Comparison of ENCODE assay signal across 9 mouse cellular contexts in the genomic region with DNA sequence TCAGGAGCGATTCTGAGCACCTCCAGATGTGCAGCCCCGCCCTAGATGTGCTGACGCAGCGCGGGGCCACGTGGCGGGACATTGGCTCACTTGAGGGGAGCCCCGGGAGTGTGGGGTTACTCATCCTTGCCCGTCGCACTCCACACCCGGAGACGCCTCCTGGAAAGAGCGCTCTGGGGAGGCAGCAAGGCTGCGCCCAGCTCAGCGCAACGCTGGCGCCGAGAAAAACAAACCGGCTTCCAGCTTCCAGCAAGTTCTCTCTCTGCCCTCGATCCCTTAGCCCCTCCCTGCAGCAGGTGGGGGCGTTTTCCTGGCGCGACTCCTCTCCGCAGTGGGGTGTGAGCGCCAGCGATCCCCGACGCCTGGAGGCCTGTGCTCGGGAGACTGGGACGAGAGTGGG. TPM values are rescaled to one million over a fixed set of nuclear protein-coding genes. Genes with fewer than 3 reads are reported as not detected.
A peak's percentile ranks its signal among the peaks of the same experiment; 100 is the strongest.
DNase-seq lines count a peak whose midpoint lies in the region; ATAC-seq and TF ChIP-seq lines count a peak whose summit lies in the region.
"Had no signal": no experiment of that assay in that cellular context is flagged by ENCODE, and none has a peak within 500 bp of the region (broad histone marks: within the 10 kb centered on the region; RNA-seq: fewer than 3 reads in every experiment).

No protein-coding gene starts in this region.

- no peaks in the 10 kb centered on the region for H3K79me2 ChIP-seq in myocyte (ENCODE audit: control insufficient read depth, insufficient read depth)

- ATAC-seq in heart, embryonic 11.5 days (replicated peaks; ENCODE audit: insufficient number of reproducible peaks, low FRiP score, low TSS enrichment) = no peak
- peak; percentile 45 for ATAC-seq in CD4-positive, CD25-positive, alpha-beta regulatory T cell, adult 4 months
- peak; percentile 11; the same call in 1 of the 2 replicates for ATAC-seq in forebrain, embryonic 11.5 days (replicated peaks; ENCODE audit: low FRiP score)
- ATAC-seq in activated CD4-positive, CD25-positive, alpha-beta regulatory T cell, adult 4 months = no peak
- ATAC-seq: Patski had no signal

- peak overlapping the region; percentile 31; the same call in 1 of the 2 replicates for H3K9ac ChIP-seq in heart, embryonic 11.5 days (ENCODE audit: low read depth, low read length)
- peak overlapping the region; percentile 83 for H3K9ac ChIP-seq in forebrain, embryonic 11.5 days (ENCODE audit: low read length)

- no peaks in the 10 kb centered on the region for H3K9me3 ChIP-seq in heart, embryonic 11.5 days (replicated peaks; ENCODE audit: control insufficient read depth, low read length)
- H3K9me3 ChIP-seq in forebrain, embryonic 11.5 days (ENCODE audit: control insufficient read depth, low read length) = no peaks in the 10 kb centered on the region; the same call in 1 of the 2 replicates

- peak overlapping the region; percentile 53 for H3K4me2 ChIP-seq in heart, embryonic 11.5 days
- H3K4me2 ChIP-seq in forebrain, embryonic 11.5 days (ENCODE audit: low read depth, low read length, severe bottlenecking) = peak overlapping the region; percentile 77
- H3K4me2 ChIP-seq in myocyte (ENCODE audit: low read depth) = peak overlapping the region; percentile 18

- TF ChIP-seq CTCF in layer of hippocampus, adult 2 months (conservative IDR thresholded peaks at IDR 0.05) = no peak

- H3K27me3 ChIP-seq in heart, embryonic 11.5 days (ENCODE audit: control insufficient read depth, insufficient read depth, low read length) = peaks cover 78% of the 10 kb centered on the region
- H3K27me3 ChIP-seq in forebrain, embryonic 11.5 days (ENCODE audit: control insufficient read depth, insufficient read depth, low read length) = no peaks in the 10 kb centered on the region; the same call in 1 of the 2 replicates
- H3K27me3 ChIP-seq in myocyte (ENCODE audit: control insufficient read depth, insufficient read depth, insufficient read length) = peaks cover 40% of the 10 kb centered on the region

- 1% methylated on average over 30 of the region's 30 CpGs for WGBS in heart, embryonic 11.5 days (ENCODE audit: insufficient replicate concordance)
- under 1% methylated on average over 30 of the region's 30 CpGs for WGBS in forebrain, embryonic 11.5 days

- TF ChIP-seq POLR2A in myocyte (IDR thresholded peaks at IDR 0.05; ENCODE audit: insufficient read length, low read depth) = no peak

- H3K36me3 ChIP-seq in heart, embryonic 11.5 days (ENCODE audit: control insufficient read depth, insufficient read depth, low read length) = no peaks in the 10 kb centered on the region
- H3K36me3 ChIP-seq in forebrain, embryonic 11.5 days (ENCODE audit: control insufficient read depth, insufficient read depth, low read length) = peaks cover 8% of the 10 kb centered on the region
- H3K36me3 ChIP-seq in myocyte (ENCODE audit: control insufficient read depth, insufficient read depth) = no peaks in the 10 kb centered on the region

- no peak overlapping the region for H3ac ChIP-seq in myocyte (ENCODE audit: control insufficient read depth, insufficient read length)

- DNase-seq in heart, adult 11 months = no peak
- DNase-seq in forebrain, embryonic 11.5 days (ENCODE audit: low spot score) = no peak
- peak; percentile 69 to 70 for DNase-seq in layer of hippocampus, adult 2 months (ENCODE audit: low spot score in 2 of 2)
- no peak for DNase-seq in c-Kit-positive CD71-positive TER-119-positive erythroid progenitor cells, embryonic 14.5 days (ENCODE audit: low spot score)

- H3K4me3 ChIP-seq in heart, embryonic 11.5 days (ENCODE audit: low read depth, low read length) = peak overlapping the region; percentile 39
- peak overlapping the region; percentile 59 for H3K4me3 ChIP-seq in forebrain, embryonic 11.5 days (ENCODE audit: low read depth, low read length)
- H3K4me3 ChIP-seq in layer of hippocampus, adult 2 months = peak overlapping the region; percentile 87
- no peak overlapping the region for H3K4me3 ChIP-seq in myocyte

- peaks cover 13% of the 10 kb centered on the region for H3K4me1 ChIP-seq in heart, embryonic 11.5 days (ENCODE audit: control insufficient read depth, insufficient read depth, low read length)
- peaks cover 12% of the 10 kb centered on the region for H3K4me1 ChIP-seq in forebrain, embryonic 11.5 days (replicated peaks; ENCODE audit: control insufficient read depth, insufficient read depth, low read length)

- H3K27ac ChIP-seq in heart, embryonic 11.5 days (ENCODE audit: low read depth, low read length) = no peak overlapping the region
- H3K27ac ChIP-seq in forebrain, embryonic 11.5 days (ENCODE audit: low read depth, low read length) = peak overlapping the region; percentile 95
- H3K27ac ChIP-seq in layer of hippocampus, adult 2 months = peak overlapping the region; percentile 95

TF ChIP-seq in myocyte, 11 proteins besides CTCF, POLR2A, EP300 and RAD21:
- TF ChIP-seq TCF12 (IDR thresholded peaks at IDR 0.05; ENCODE audit: insufficient read depth, poor library complexity, severe bottlenecking) (no peak), TCF3 (IDR thresholded peaks at IDR 0.05; ENCODE audit: insufficient read length, low read depth) (no peak), POLR2AphosphoS2 (IDR thresholded peaks at IDR 0.05; ENCODE audit: insufficient read length, low read depth) (no peak), E2F4 (IDR thresholded peaks at IDR 0.05; ENCODE audit: insufficient read depth) (no peak), MAX (IDR thresholded peaks at IDR 0.05; ENCODE audit: low read depth) (no peak), SRF (IDR thresholded peaks at IDR 0.05; ENCODE audit: control insufficient read depth, insufficient read length, low read depth) (no peak), REST (IDR thresholded peaks at IDR 0.05; ENCODE audit: insufficient read depth, insufficient read length) (no peak)

RNA-seq across cellular contexts. Expression of a gene that starts 25.0 kb away (rescaled TPM):
- polyA plus RNA-seq in heart, embryonic 11.5 days (2014; fragmentation: Nextera tagmentation; extraction: Ambion mirVana) = 0.66 TPM in 1 of 2 replicates, not detected in the other
- 1 to 10 TPM in 1 of 2 experiments, not detected in 1; 1.3 TPM for polyA plus RNA-seq in CD4-positive, CD25-positive, alpha-beta regulatory T cell, adult 4 months (2017; shearing (Covaris generic))
- polyA plus RNA-seq in forebrain, embryonic 11.5 days (2014; fragmentation: Nextera tagmentation; extraction: Ambion mirVana) = 0.48 and 1.1 TPM in 2 replicates
- 1 to 10 TPM; 1.0 to 1.5 TPM for total RNA-seq in layer of hippocampus, adult 2 months (2021)
- 2.8 TPM for polyA plus RNA-seq in myocyte (2012; fragmentation: generic; extraction: Trizol)
- not detected for polyA plus RNA-seq in activated CD4-positive, CD25-positive, alpha-beta regulatory T cell, adult 4 months (2017; shearing (Covaris generic))
- polyA plus RNA-seq: Patski had no signal

RNA-seq across cellular contexts. Expression of a gene that starts 28.3 kb away (rescaled TPM):
- polyA plus RNA-seq in heart, embryonic 11.5 days (2014; fragmentation: Nextera tagmentation; extraction: Ambion mirVana) = not detected in 2 replicates
- polyA plus RNA-seq in CD4-positive, CD25-positive, alpha-beta regulatory T cell, adult 4 months (2017; shearing (Covaris generic)) = not detected
- 0.48 and 0.73 TPM in 2 replicates for polyA plus RNA-seq in forebrain, embryonic 11.5 days (2014; fragmentation: Nextera tagmentation; extraction: Ambion mirVana)
- total RNA-seq in layer of hippocampus, adult 2 months (2021) = 1 to 10 TPM; 6.4 to 7.8 TPM
- polyA plus RNA-seq in myocyte (2012; fragmentation: generic; extraction: Trizol) = 0.36 TPM
- polyA plus RNA-seq in activated CD4-positive, CD25-positive, alpha-beta regulatory T cell, adult 4 months (2017; shearing (Covaris generic)) = not detected
- polyA plus RNA-seq: Patski had no signal

RNA-seq across cellular contexts. Expression of a gene that starts 49.1 kb away (rescaled TPM):
- polyA plus RNA-seq in heart, embryonic 11.5 days (2014; fragmentation: Nextera tagmentation; extraction: Ambion mirVana) = 30.2 and 31.2 TPM in 2 replicates
- 10 to 100 TPM; 58.0 to 61.9 TPM for polyA plus RNA-seq in CD4-positive, CD25-positive, alpha-beta regulatory T cell, adult 4 months (2017; shearing (Covaris generic))
- 30.9 and 34.3 TPM in 2 replicates for polyA plus RNA-seq in forebrain, embryonic 11.5 days (2014; fragmentation: Nextera tagmentation; extraction: Ambion mirVana)
- total RNA-seq in layer of hippocampus, adult 2 months (2021) = 10 to 100 TPM; 45.3 to 45.4 TPM
- polyA plus RNA-seq in myocyte (2012; fragmentation: generic; extraction: Trizol) = 94.7 TPM
- 10 to 100 TPM; 75.0 to 86.1 TPM for polyA plus RNA-seq in activated CD4-positive, CD25-positive, alpha-beta regulatory T cell, adult 4 months (2017; shearing (Covaris generic))

Comparison
In these comparisons a context has a peak if more than half of its experiments do, and no peak if none do; other contexts are left out.
1. ATAC-seq: peak in CD4-positive, CD25-positive, alpha-beta regulatory T cell, adult 4 months (single experiment) and forebrain, embryonic 11.5 days (single experiment); none in heart, embryonic 11.5 days (single experiment) and activated CD4-positive, CD25-positive, alpha-beta regulatory T cell, adult 4 months (single experiment).
2. H3K4me2 ChIP-seq: peak in every context shown above with its lines; median percentile 77 in forebrain, embryonic 11.5 days; 53 in heart, embryonic 11.5 days; 18 in myocyte.
3. DNase-seq: peak in layer of hippocampus, adult 2 months (2 of 2); none in heart, adult 11 months (single experiment), forebrain, embryonic 11.5 days (single experiment) and c-Kit-positive CD71-positive TER-119-positive erythroid progenitor cells, embryonic 14.5 days (single experiment).